Comparison of ENCODE assay signal across 6 mouse cellular contexts in genomic region chr6:54824561-54824960, GRCm38 (mm10). TPM values are rescaled to one million over a fixed set of nuclear protein-coding genes. Genes with fewer than 3 reads are reported as not detected.
DNase-seq lines count a peak whose midpoint lies in the region; TF ChIP-seq lines count a peak whose summit lies in the region.
"Not testable (repeated sequence)": the region's sequence is repeated elsewhere in the genome, so short reads cannot be mapped to it uniquely, and the experiment has no call there.

No protein-coding gene starts in this region.

- not testable (repeated sequence) for TF ChIP-seq POLR2A in ES-Bruce4 (IDR thresholded peaks at IDR 0.05; ENCODE audit: insufficient read depth, low read length)

- H3K36me3 ChIP-seq in E14TG2a.4 (ENCODE audit: insufficient read depth, low read length) (peaks cover 22% of the 10 kb centered on the region), ES-Bruce4 (ENCODE audit: control insufficient read depth, insufficient read depth, low read length, poor library complexity, severe bottlenecking) (peaks cover 20% of the 10 kb centered on the region)
- not testable (repeated sequence) for H3K36me3 ChIP-seq in ES-E14 (ENCODE audit: control insufficient read depth, insufficient read depth, low read length, poor library complexity, severe bottlenecking); heart, embryonic 10.5 days

- H3K27me3 ChIP-seq in E14TG2a.4 (ENCODE audit: insufficient read depth, low read length); ES-Bruce4 (ENCODE audit: control insufficient read depth, insufficient read depth, low read length, poor library complexity, severe bottlenecking); heart, embryonic 10.5 days (ENCODE audit: insufficient read depth, poor library complexity, severe bottlenecking): not testable (repeated sequence)

- TF ChIP-seq EP300 in ES-Bruce4 (IDR thresholded peaks at IDR 0.05; ENCODE audit: insufficient read depth, low read depth, low read length), result not testable (repeated sequence)

- not testable (repeated sequence) for TF ChIP-seq CTCF in E14TG2a.4 (conservative IDR thresholded peaks at IDR 0.05; ENCODE audit: low read length); ES-Bruce4 (IDR thresholded peaks at IDR 0.05; ENCODE audit: low read depth, low read length)

- in situ Hi-C loops in ES-E14 (cut with MboI; ENCODE audit: low sequenced_read_pairs in 2 of 2, unreplicated experiment in 2 of 2), result not testable (repeated sequence)

- H3K27ac ChIP-seq in ES-Bruce4 (ENCODE audit: insufficient read depth, low read length) (0 out of 2 replicates have a peak overlapping the region, but pooled peaks have one; percentile 54), ES-E14 (ENCODE audit: insufficient read depth, low read depth, low read length, poor library complexity, severe bottlenecking) (peak overlapping the region; percentile 31; the same call in 1 of the 2 replicates)
- H3K27ac ChIP-seq in heart, embryonic 10.5 days, result not testable (repeated sequence)

- not testable (repeated sequence) for DNase-seq in ES-E14 (ENCODE audit: low read depth, low spot score)
- peak; percentile 60 for DNase-seq in R1 (ENCODE audit: low read depth, low spot score)
- DNase-seq in heart, adult 11 months, result peak; percentile 65
- DNase-seq in heart, embryonic 10.5 days (ENCODE audit: low spot score), result peak; percentile 62

- peaks cover 83% of the 10 kb centered on the region for H3K4me1 ChIP-seq in E14TG2a.4 (replicated peaks; ENCODE audit: low read depth, low read length)
- not testable (repeated sequence) for H3K4me1 ChIP-seq in ES-Bruce4 (ENCODE audit: control insufficient read depth, insufficient read depth, low read length)
- peaks cover 24 to 25% of the 10 kb centered on the region in 2 experiments for H3K4me1 ChIP-seq in ES-E14 (ENCODE audit: control insufficient read depth in 2 of 2, insufficient read depth in 2 of 2, low read length in 2 of 2, poor library complexity in 1 of 2)
- peaks cover 39% of the 10 kb centered on the region for H3K4me1 ChIP-seq in heart, embryonic 10.5 days

- peak overlapping the region; percentile 24; the same call in 1 of the 2 replicates for H3K4me3 ChIP-seq in E14TG2a.4 (replicated peaks; ENCODE audit: low read length)
- H3K4me3 ChIP-seq in ES-Bruce4 (ENCODE audit: low read depth, low read length); heart, embryonic 10.5 days: not testable (repeated sequence)
- H3K4me3 ChIP-seq in ES-E14 (ENCODE audit: insufficient read depth in 1 of 2, low read depth in 1 of 2, low read length in 2 of 2, poor library complexity in 1 of 2, severe bottlenecking in 1 of 2), result peak overlapping the region; percentile 3 to 21; a peak in 2 of 4 replicates

- WGBS in heart, embryonic 10.5 days, result 93% methylated on average over 2 of the region's 2 CpGs

- not testable (repeated sequence) for H3K9ac ChIP-seq in ES-Bruce4 (ENCODE audit: low read depth, poor library complexity, severe bottlenecking); ES-E14 (ENCODE audit: insufficient read depth, low read depth, low read length, poor library complexity, severe bottlenecking)

- H3K9me3 ChIP-seq in E14TG2a.4 (ENCODE audit: low read length); ES-E14 (ENCODE audit: control insufficient read depth, insufficient read depth, low read depth, low read length); heart, embryonic 10.5 days: not testable (repeated sequence)
- H3K9me3 ChIP-seq in ES-Bruce4 (replicated peaks; ENCODE audit: control insufficient read depth, insufficient read depth, low read length, poor library complexity, severe bottlenecking), result peaks cover 15% of the 10 kb centered on the region

RNA-seq across cellular contexts. Expression of gene Znrf2, which starts 7.8 kb away (rescaled TPM):
- polyA plus RNA-seq in ES-Bruce4 (2011; ENCODE audit: insufficient read depth, insufficient read length, low read depth, missing spikeins), result 34.5 and 37.0 TPM in 2 replicates
- total RNA-seq in ES-E14 (2012; rRNA removed), result 24.4 and 35.0 TPM in 2 replicates
- polyA plus RNA-seq in heart, embryonic 10.5 days (2016; fragmentation: Nextera tagmentation; extraction: Ambion mirVana), result 2.1 and 2.9 TPM in 2 replicates
